Mouse (Mus musculus) liver, embryonic 14.5 days (tissue): ENCODE data around the gene Prss23. TPM values are rescaled to one million over a fixed set of nuclear protein-coding genes. Genes with fewer than 3 reads are reported as not detected.

ENCODE experiments used
- ATAC-seq: fragments of 200-750 bp; cut with Nextera tagmentation; 2 replicates; pipeline ENCODE4 v1.8.0; 2017; ENCODE audit warnings: moderate number of reproducible peaks, mild to moderate bottlenecking, moderate library complexity; ENCODE audit not compliant: insufficient read depth
- DNase-seq, 3 experiments: peaks; one replicate each; pipeline ENCODE4 v3.0.0-alpha.2; 2012 to 2013; ENCODE audit warnings: low read depth in 3 of 3, low spot score in 3 of 3
- H3K27ac ChIP-seq: fragments of 300-500 bp; sonication (generic); 2 replicates; pipeline ENCODE4 v1.5.1; 2014; ENCODE audit warnings: moderate library complexity, mild to moderate bottlenecking, control low read depth, inconsistent platforms
- H3K27me3 ChIP-seq: fragments of 300-500 bp; sonication (generic); 2 replicates; pipeline ENCODE4 v1.6.1; 2014; ENCODE audit warnings: mild to moderate bottlenecking, low read length, moderate library complexity; ENCODE audit not compliant: control insufficient read depth, insufficient read depth
- H3K36me3 ChIP-seq: fragments of 300-500 bp; sonication (generic); replicated peaks from 2 replicates; pipeline ENCODE4 v1.6.1; 2014; ENCODE audit warnings: low read depth; ENCODE audit not compliant: control insufficient read depth, insufficient read depth
- H3K4me1 ChIP-seq, 2 experiments: fragments of 200-500 bp in 1 of 2; fragments of 300-500 bp in 1 of 2; sonication (generic) in 1 of 2; replicated peaks; 2 replicates each; pipeline ENCODE4 v1.6.1; 2012 to 2014; ENCODE audit warnings: antibody characterized with exemption in 1 of 2, inconsistent platforms in 1 of 2, low read length in 1 of 2; ENCODE audit not compliant: control insufficient read depth in 2 of 2, insufficient read depth in 2 of 2
- H3K4me2 ChIP-seq: fragments of 300-500 bp; sonication (generic); 2 replicates; pipeline ENCODE4 v1.6.1; 2014; ENCODE audit warnings: low read depth, mild to moderate bottlenecking, control low read depth, moderate library complexity
- H3K4me3 ChIP-seq, 2 experiments: fragments of 200-500 bp in 1 of 2; fragments of 300-500 bp in 1 of 2; sonication (generic) in 1 of 2; 2 replicates each; pipeline ENCODE4 v1.5.1; 2012 to 2014; ENCODE audit warnings: low read depth in 2 of 2, low read length in 2 of 2, mild to moderate bottlenecking in 2 of 2, control low read depth in 1 of 2, inconsistent platforms in 1 of 2, moderate library complexity in 1 of 2; ENCODE audit not compliant: insufficient read depth in 1 of 2
- H3K9ac ChIP-seq: fragments of 300-500 bp; sonication (generic); replicated peaks from 2 replicates; pipeline ENCODE4 v1.6.1; 2014; ENCODE audit warnings: mild to moderate bottlenecking, control low read depth, moderate library complexity
- H3K9me3 ChIP-seq: fragments of 300-500 bp; sonication (generic); 2 replicates; pipeline ENCODE4 v1.6.1; 2016; ENCODE audit warnings: low read length, mixed read lengths; ENCODE audit not compliant: control insufficient read depth
- CTCF ChIP-seq: IDR thresholded peaks from 2 replicates; pipeline ENCODE4 v1.5.1; 2016; ENCODE audit warnings: antibody characterized with exemption, low read depth, control low read depth
- EP300 ChIP-seq: IDR thresholded peaks from 2 replicates; pipeline ENCODE4 v1.6.1; 2016; ENCODE audit warnings: antibody characterized with exemption, low read depth
- WGBS: fragments of 180-500 bp; shearing (Covaris S2); extraction: QIAGEN DNeasy Blood & Tissue Kit; methylation state at CpG from one replicate; pipeline ENCODE4 v1.1.7; 2014; ENCODE audit not compliant: insufficient replicate concordance; 5-methylcytosine and 5-hydroxymethylcytosine counted together
- polyA plus RNA-seq, 2 experiments: library from polyadenylated mRNA; depleted of rRNA in 1 of 2; stranded (reverse) in 1 of 2; unstranded in 1 of 2; fragments of >200 nt; fragmentation: Nextera tagmentation in 1 of 2; extraction: Ambion mirVana in 1 of 2; gene quantifications; 2 replicates each; pipeline versions ENCODE4 v1.2.1 to v1.2.3; 2012 to 2014

Prss23 gene
- polyA plus RNA-seq, 2 experiments = 2.4 to 4.2 TPM

GRCm38 (mm10) chr7:89527430-89527856 lies 456 bp upstream of the Prss23 start:
- Histone ChIP-seq H3K27me3 (no peaks in the 10 kb centered on the region; the same call in 1 of the 2 replicates), H3K27ac (no peak overlapping the region), H3K9ac (no peak overlapping the region), H3K36me3 (no peaks in the 10 kb centered on the region), H3K4me3 (no peak overlapping the region), H3K4me1 (no peaks in the 10 kb centered on the region; a peak in 1 of 4 replicates), H3K9me3 (no peaks in the 10 kb centered on the region), H3K4me2 (no peak overlapping the region)
- WGBS = 24% methylated on average over 4 of the region's 4 CpGs
- TF ChIP-seq EP300 = no peak
- no peak for TF ChIP-seq CTCF
- DNase-seq = no peak
- 0 out of 2 replicates have a peak, but pooled peaks have one; percentile 21 for ATAC-seq

GRCm38 (mm10) chr7:89523816-89524215 lies 3.2 kb downstream of the Prss23 start:
- no peaks in the 10 kb centered on the region; a peak in 1 of 4 replicates for H3K4me1 ChIP-seq
- DNase-seq (no peak), ATAC-seq (no peak)
- no peaks in the 10 kb centered on the region; the same call in 1 of the 2 replicates for H3K27me3 ChIP-seq
- H3K9me3 ChIP-seq = no peaks in the 10 kb centered on the region
- no peak overlapping the region for H3K27ac ChIP-seq
- no peak overlapping the region for H3K4me3 ChIP-seq
- no peak for TF ChIP-seq EP300
- no peak for TF ChIP-seq CTCF
- WGBS = 66% methylated on average over 4 of the region's 4 CpGs
- H3K9ac ChIP-seq = no peak overlapping the region
- H3K36me3 ChIP-seq = no peaks in the 10 kb centered on the region
- H3K4me2 ChIP-seq = no peak overlapping the region

GRCm38 (mm10) chr7:89522170-89522569 lies 4.8 kb downstream of the Prss23 start:
- TF ChIP-seq CTCF = no peak
- no peak for TF ChIP-seq EP300
- Histone ChIP-seq H3K4me1 (no peaks in the 10 kb centered on the region), H3K36me3 (no peaks in the 10 kb centered on the region), H3K27ac (no peak overlapping the region), H3K9ac (no peak overlapping the region), H3K9me3 (no peaks in the 10 kb centered on the region), H3K4me2 (no peak overlapping the region), H3K4me3 (no peak overlapping the region), H3K27me3 (peaks cover 10% of the 10 kb centered on the region)
- WGBS = 38% methylated on average over 10 of the region's 10 CpGs
- DNase-seq (no peak), ATAC-seq (no peak)

DNA sequence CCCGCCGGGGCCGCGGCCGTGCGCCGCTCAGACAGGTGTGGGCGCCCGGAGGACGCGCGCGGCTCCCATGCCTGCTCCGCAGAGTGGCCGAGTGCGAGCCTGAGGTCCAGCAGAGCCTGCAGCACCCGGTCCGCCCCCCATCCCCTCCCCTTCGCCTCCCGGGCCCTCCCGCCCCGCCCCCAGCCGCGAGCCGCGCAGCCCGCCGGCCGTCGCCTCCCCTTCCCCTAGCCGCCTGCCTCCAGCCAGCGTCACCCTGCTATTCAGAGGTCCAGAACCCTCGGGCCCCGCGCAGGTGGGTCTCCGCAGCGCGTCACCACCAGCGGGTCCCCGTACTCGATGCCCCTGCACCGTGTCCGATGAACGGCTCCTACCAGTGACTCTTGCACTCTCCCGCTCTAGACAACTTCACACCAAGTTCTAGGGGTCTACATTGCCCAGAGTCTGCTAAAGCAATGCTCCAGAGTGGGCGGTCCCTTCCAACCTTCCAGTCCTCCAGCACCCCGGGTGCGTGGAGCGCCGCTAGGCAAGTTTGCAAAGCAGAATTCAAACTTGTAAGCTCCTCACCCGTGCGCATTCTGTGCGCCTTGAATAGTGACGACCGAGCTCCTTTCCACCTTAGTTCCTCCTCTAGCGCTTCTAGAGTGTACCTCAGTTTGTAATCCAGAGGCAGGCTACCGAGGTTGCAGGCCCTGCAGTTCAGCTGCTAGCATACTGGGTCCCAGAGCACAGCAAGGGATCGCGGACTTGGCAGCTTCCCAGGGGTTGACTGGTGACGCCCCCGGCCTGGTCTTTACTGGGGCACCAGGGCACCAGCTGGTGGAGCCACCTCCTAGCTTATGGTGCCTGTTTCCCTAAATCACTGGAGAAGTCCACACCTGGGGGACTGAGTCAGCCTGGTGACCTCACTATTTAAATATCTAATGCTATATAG lies 9.3 kb downstream of the Prss23 start:
- peak overlapping the region; percentile 43 for H3K4me2 ChIP-seq
- DNase-seq (no peak), ATAC-seq (peak; percentile 35; the same call in 1 of the 2 replicates)
- no peaks in the 10 kb centered on the region for H3K36me3 ChIP-seq
- H3K27me3 ChIP-seq = peaks cover 26% of the 10 kb centered on the region
- TF ChIP-seq EP300 = no peak
- TF ChIP-seq CTCF = 0 out of 2 replicates have a peak, but pooled peaks have one; percentile 6
- no peak overlapping the region for H3K9ac ChIP-seq
- no peaks in the 10 kb centered on the region for H3K4me1 ChIP-seq
- no peak overlapping the region for H3K27ac ChIP-seq
- no peaks in the 10 kb centered on the region for H3K9me3 ChIP-seq
- peak overlapping the region; percentile 36 to 47 for H3K4me3 ChIP-seq
- WGBS = 2% methylated on average over 57 of the region's 61 CpGs
